19 mouse cellular contexts compared by ENCODE assay signal in the genomic region with DNA sequence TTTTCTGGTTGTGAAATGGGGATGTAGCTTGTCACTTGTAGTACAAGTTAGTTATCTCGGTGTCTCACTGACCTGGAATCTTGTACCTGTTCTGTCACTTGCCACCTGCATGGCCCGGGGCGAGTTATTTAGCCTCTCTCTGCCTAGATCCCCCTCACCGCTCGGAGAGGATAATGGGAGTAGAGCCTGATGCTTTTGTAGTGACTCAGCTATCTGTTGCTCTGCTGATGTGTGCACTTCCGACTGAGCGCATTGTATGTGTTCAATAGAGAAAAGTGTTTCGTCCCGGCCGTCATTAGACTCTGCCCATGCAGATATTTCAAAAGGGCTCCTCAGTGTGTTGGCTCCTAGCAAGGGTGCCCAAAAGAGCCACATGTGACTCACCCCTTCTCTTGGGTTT.
"Had no signal": no experiment of that assay in that cellular context is flagged by ENCODE, and none has a peak within 500 bp of the region (broad histone marks: within the 10 kb centered on the region; RNA-seq: fewer than 3 reads in every experiment).

No protein-coding gene starts in this region.

- H3K27me3 ChIP-seq: liver, embryonic 15.5 days; lung, embryonic 15.5 days; megakaryocyte, embryonic 14.5 days; midbrain, embryonic 13.5 days; midbrain, embryonic 15.5 days; neural tube, embryonic 12.5 days; stomach, embryonic 15.5 days had no signal

- H3K4me3 ChIP-seq: liver, embryonic 15.5 days; lung, embryonic 15.5 days; megakaryocyte, embryonic 14.5 days; midbrain, embryonic 13.5 days; midbrain, embryonic 15.5 days; neural tube, embryonic 12.5 days; stomach, embryonic 15.5 days had no signal

- H3K36me3 ChIP-seq: liver, embryonic 15.5 days; lung, embryonic 15.5 days; midbrain, embryonic 13.5 days; midbrain, embryonic 15.5 days; neural tube, embryonic 12.5 days; stomach, embryonic 15.5 days had no signal

- DNase-seq: liver, postnatal 0 days; lung, adult 2 months; lung, postnatal 14 days; lung, postnatal 36 days; right cerebral cortex, postnatal 14 days; thymus, adult 2 months; thymus, postnatal 25 days; thymus, postnatal 4 days had no signal

- H3K4me2 ChIP-seq: liver, embryonic 15.5 days; lung, embryonic 15.5 days; midbrain, embryonic 11.5 days; midbrain, embryonic 13.5 days; midbrain, embryonic 15.5 days; neural tube, embryonic 12.5 days; stomach, embryonic 15.5 days had no signal

- H3K27ac ChIP-seq: liver, embryonic 15.5 days; lung, embryonic 15.5 days; macrophage; midbrain, embryonic 13.5 days; midbrain, embryonic 15.5 days; neural tube, embryonic 12.5 days; stomach, embryonic 15.5 days; stomach, postnatal 0 days had no signal

- H3K9me3 ChIP-seq: liver, embryonic 15.5 days; lung, embryonic 15.5 days; midbrain, embryonic 13.5 days; midbrain, embryonic 15.5 days; neural tube, embryonic 12.5 days; stomach, embryonic 15.5 days had no signal

- H3K4me1 ChIP-seq: liver, embryonic 15.5 days; megakaryocyte, embryonic 14.5 days; midbrain, embryonic 15.5 days; stomach, embryonic 15.5 days had no signal

- ATAC-seq: liver, postnatal 0 days; lung, postnatal 0 days; midbrain, embryonic 13.5 days; midbrain, embryonic 15.5 days had no signal

- H3K9ac ChIP-seq: liver, embryonic 15.5 days; liver, postnatal 0 days; lung, embryonic 15.5 days; midbrain, embryonic 13.5 days; midbrain, embryonic 15.5 days; neural tube, embryonic 12.5 days; stomach, embryonic 15.5 days had no signal
